Mouse (Mus musculus) cerebellum, adult 11 months (tissue): ENCODE measurements around the gene Cobl.

Experiments used
- DNase-seq: peaks from one replicate; pipeline ENCODE4 v3.0.0; 2022

The Cobl gene

GRCm38 (mm10) chr11:12299701-12300446, 164.9 kb downstream of the Cobl start:
- DNase-seq = no peak

DNA sequence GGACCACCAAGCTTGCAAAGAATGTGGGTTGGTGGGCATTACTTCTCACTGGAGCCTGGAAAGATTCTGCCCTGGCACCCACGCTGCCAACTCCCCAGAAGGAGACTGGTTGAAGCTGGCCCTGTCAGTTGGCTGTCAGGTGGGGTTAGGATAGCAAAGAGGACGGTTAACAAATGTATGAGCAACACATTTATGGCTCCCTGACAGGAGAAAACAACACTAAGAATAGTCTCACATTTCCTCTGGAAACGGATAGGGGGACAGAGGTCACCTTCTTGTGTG, 173.2 kb downstream of the Cobl start:
- DNase-seq = no peak

- DNase-seq = peak; percentile 44
These were observed 173.7 kb downstream of the Cobl start for GRCm38 (mm10) chr11:12290911-12291653.

DNA sequence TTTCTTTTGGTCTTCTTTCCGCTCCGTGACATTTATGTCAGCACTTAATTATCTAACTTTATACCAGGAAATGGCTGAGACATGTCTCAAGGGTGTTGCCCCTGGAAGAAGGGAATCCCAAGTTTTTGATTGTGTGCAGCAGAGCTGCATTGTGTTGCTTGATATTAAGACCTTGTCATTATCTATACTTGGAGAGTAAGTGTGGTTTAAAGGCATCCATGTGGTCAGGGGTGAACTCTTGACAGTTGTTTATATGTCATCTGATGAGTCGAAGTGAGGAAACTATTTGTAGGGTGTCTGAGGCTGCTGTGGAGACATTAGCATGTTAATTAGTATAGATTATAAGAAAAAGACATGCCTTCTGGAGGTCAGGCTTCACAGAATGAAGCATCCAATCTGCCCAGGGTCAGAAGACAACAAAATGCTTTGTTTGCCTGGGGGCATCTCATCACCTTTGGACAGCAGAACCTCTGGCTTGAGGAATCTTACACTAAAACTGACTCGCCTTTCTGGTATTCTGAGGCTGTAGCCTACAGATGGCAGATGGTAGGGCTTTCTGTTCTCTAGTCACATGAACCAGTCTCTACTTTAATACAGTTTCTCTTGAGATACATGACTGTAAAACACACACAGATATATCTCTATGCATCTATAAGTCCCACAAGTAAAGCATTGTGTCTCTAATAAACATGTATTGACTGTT, 179.3 kb downstream of the Cobl start:
- DNase-seq = no peak

DNA sequence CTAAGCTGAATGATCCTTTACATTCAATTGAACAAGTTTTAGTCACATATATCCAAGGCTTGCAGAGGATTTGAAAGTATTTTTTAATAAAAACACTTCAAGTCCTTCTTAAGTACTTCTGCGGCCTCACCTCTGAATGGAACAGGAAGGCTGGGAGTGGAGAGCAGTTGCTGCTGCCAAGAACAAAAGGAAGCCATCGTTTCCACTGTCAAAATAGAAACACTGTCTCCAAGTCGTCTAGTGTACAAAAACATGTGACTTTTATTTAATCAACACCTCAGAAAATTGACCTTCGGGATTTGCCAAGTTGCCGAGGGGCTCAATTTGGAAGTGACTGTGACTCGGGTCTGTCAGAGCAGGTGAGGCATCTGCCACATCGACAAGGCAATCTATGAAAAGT, 184.0 kb downstream of the Cobl start:
- DNase-seq = no peak

- no peak for DNase-seq
These were observed 190.5 kb downstream of the Cobl start for GRCm38 (mm10) chr11:12274276-12274675.

- no peak for DNase-seq
These were observed 191.0 kb downstream of the Cobl start for GRCm38 (mm10) chr11:12273726-12274125.

DNA sequence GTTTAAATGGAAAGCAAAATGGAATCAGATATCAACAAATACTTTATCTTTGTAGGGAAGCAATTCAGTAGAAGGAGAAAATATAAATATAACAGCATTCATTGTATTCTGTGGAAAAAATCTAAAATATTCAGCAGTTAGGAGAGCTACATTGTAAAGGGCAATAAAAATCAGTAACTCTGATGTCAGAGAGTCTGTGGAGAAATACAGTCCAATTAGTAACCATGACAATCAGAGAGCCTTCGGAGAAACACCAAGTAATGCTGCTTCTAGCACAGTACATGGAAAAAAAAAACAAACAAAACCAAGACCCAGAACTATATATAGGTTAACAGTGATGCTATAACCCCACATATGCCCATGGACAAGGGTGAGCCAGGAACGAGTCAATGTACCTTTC, 206.3 kb downstream of the Cobl start:
- DNase-seq = no peak

- no peak for DNase-seq
These were observed 207.2 kb downstream of the Cobl start for GRCm38 (mm10) chr11:12257324-12258118.

DNA sequence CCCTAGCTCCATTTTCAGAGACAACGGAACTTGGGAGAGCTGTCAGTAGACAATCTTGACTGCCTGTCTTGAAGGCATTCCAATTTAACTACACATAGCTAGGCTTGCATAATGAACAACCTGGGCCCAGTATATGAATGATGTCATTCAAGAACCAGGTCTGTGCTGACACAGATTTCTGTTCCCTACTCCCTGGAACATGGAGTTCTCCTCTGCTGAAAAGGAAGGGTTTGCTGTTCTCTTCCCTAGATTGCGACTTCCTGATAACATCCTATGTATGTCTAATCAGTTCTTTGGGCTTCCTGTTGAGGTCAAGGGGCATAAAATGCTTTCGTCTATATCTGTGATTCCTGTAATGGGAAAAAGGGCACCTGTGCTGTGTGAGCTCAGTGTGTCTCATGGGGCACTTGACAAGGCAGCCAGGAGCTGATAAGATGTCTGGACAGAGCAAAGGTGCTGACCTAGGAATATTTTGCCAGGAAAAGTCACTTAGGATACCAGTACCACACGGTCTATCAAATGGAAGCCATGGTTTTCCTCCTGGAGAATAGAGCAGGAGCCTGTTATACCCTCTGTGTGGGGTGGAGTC, 219.3 kb downstream of the Cobl start:
- no peak for DNase-seq

DNA sequence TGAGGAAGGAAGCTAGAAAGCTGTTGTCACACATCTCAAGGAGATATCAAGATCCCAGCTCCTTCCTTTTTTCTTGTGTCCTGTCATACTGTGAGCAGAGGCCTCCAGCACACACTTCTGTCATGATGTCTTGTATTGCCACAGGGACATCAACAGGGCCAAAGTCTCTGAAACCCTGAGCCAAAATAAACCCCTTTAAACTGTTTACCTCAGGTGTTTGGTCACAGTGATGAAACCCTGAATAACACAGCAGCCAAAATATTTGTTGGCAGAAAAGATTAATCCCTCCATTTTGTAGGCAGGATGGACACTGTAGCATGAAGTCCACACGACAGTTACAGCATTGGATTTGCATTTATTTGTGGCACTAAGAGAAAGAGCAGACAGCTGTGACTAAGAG, 228.4 kb downstream of the Cobl start:
- no peak for DNase-seq

- DNase-seq = no peak
These were observed 229.9 kb downstream of the Cobl start for GRCm38 (mm10) chr11:12234876-12235275.

- no peak for DNase-seq
These were observed 230.6 kb downstream of the Cobl start for GRCm38 (mm10) chr11:12234126-12234525.

DNA sequence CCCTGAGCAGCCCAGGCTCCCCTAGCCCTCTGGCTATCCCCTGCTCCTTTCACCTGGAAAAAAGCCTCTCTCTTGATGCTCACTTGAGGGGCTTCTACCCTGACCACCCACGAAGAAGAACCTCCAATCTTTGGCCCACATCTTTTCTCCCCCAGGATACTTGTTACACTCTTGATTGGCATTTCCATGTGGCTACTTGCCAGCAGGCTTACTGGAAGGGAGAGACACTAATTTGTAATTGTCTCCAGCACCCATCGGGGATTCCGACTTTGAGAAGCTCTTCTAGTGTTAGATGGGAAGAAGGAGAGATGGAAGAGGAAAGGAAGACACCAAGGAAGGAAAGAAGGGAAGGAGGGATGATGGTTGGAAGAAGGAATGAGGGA, 232.0 kb downstream of the Cobl start:
- DNase-seq = peak; percentile 6

GRCm38 (mm10) chr11:12232041-12232742, 232.6 kb downstream of the Cobl start:
- peak; percentile 63 for DNase-seq

DNA sequence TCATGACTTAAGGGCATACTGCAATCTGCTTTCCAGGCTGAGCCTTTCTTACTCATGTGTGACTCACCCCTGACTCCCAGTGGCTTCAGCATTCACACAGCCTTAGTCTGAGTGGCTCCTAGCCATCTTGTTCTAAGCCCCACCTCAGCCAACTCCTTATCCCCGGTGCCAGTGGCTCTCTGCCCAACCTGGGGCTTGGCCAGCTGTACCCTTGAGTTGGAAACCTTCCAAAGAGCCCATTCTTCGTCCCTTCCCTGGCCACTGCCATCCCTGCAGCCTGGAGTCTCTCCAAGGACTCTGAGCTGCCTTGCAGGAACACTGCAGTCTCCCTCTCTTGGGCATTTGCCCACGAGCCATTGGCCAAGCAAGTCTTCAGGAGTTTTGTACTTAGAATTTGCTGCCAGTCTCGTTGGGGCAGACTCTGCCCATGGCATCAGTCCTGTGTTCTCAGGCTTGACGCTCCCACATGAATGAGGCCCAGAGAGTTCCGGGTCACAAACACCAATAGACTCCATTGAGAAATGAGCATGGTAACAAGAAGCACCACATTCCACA, 233.2 kb downstream of the Cobl start:
- DNase-seq = peak; percentile 54

GRCm38 (mm10) chr11:12229411-12229810, 235.3 kb downstream of the Cobl start:
- peak; percentile 12 for DNase-seq

DNA sequence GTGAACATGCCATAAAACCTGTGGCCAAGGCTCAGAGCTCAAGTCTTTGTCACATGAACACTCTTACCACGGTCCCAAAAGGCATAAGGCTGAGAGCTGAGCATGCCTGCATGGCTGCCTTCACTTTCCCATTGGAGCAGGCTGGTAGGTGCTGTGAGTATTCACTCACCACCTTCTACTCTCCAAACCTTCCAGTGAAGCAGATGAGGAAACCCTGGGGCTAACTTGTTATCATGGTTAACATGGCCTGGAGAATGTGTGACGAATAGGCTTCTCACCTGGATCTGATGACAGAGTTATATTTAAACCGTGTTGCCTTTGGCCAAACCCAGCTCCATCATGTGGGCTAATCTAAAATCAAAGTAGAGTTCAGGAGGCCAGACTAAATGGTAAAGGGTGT, 237.4 kb downstream of the Cobl start:
- no peak for DNase-seq

DNA sequence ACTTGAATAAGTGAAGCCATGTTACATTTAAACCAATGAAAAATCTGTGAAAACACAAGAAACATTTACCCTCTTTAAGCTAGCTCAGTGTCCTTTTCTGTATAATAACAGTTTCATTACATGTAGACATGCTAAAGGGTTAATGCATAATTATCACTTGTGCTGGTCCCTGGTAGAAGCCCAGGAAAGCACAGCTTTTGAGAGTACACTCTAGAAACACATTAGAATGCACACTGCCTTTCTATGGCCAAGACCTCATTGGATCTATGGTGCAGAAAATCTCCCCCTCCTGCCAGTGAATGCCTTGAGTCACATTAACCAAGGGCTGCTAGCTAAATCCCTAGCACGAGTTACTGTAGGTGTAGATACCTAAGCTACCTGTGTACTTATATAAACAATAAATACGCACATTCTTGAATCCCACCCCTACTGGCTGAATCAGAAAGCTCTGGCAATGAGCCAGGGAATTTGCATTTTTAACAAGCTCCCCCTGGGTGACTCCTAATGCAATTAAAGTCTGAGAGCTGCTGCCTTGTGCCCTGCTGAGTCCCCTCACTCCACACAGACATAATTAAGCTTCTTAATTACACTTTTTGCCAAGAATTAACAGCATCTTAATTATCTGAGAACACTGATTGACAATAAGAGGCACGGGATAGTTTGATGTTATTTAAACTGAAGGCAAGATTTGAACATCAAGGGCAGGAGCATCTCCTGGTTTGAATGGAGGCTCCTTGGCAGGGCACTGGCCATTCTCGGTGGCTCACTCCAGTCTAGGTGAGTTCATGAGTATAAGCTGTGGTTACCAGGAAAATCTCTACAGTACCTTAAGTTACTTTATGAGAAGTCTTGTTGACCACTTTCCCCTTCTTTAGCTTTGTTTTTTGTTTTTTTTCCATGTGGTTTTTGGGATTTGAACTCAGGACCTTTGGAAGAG, 244.9 kb downstream of the Cobl start:
- no peak for DNase-seq

DNA sequence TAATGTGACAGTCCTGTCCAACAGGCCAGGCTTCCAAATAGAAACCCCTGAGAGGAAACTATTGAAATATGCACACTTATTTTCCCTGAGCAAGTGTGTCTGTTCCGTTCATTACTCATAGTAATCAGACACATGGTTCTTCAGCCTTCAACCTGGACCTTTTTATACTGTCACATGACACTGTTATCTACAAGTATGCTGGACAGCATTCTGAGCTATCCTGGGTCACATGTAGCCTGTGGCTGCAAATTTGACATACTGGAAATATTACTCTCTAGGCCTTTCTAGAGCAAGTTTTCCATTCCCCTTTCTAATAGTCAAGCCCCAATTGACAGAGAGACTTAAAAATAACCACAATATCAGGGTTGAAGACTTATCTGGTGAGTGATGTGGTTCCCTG, 247.9 kb downstream of the Cobl start:
- DNase-seq = no peak

GRCm38 (mm10) chr11:12215582-12215981, 249.2 kb downstream of the Cobl start:
- DNase-seq = no peak
